Comparison of ENCODE assay signal across 8 mouse cellular contexts in the genomic region with DNA sequence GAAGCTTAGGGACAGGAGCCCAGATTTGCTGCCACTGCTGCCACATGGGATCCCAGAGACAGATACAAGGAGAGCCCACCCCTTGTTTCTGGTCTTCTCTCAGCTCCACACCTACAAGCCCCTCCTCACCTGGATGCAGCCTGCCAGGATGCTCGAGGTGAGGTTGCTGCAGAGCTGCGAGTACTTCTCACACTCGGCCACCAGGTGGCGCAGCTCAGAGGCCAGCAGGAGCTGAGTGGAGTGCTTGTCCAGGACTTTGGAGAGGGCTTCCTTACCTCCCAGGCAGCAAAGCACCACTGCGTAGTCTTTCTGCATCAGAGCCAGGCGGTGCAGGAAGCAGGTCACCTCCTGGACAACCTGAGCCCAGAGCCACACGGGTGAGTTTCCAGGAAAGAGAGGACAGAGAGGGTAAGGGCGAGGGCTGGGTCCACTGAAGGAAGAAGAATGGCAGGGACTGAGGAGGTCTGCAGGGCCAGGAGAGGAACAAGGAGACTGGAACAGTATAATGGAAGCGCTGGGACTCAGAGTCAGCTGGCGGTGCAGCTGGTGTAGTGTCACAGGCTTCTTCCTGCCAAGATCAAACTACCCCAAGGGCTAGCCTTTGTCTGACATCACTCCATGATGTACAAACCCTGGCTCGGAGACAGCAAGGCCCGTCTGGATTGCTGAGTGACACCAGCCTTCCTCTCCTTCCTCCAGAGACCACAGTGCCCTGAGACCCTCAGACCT. TPM values are rescaled to one million over a fixed set of nuclear protein-coding genes. Genes with fewer than 3 reads are reported as not detected.
DNase-seq lines count a peak whose midpoint lies in the region; ATAC-seq lines count a peak whose summit lies in the region.

No protein-coding gene starts in this region.

- intact Hi-C loops in heart, postnatal 14 days (cut with DNase I) = loop anchor here (1.0 to 2.0 kb wide), 3 partner anchors 64 to 189 kb away; no protein-coding TSS in a partner anchor

- ATAC-seq in embryonic facial prominence, embryonic 11.5 days (replicated peaks; ENCODE audit: insufficient number of reproducible peaks, low FRiP score, low TSS enrichment, low read depth) = peak; percentile 66; the same call in 1 of the 2 replicates
- ATAC-seq in lung, embryonic 16.5 days (ENCODE audit: low read depth) = peak; percentile 81

- H3K9me3 ChIP-seq in embryonic facial prominence, embryonic 11.5 days (replicated peaks; ENCODE audit: control insufficient read depth, low read length) = no peaks in the 10 kb centered on the region
- H3K9me3 ChIP-seq in lung, embryonic 16.5 days (ENCODE audit: control insufficient read depth, low read length) = no peaks in the 10 kb centered on the region

- H3K4me1 ChIP-seq in embryonic facial prominence, embryonic 11.5 days (ENCODE audit: control insufficient read depth, insufficient read depth, low read length) = no peaks in the 10 kb centered on the region; the same call in 1 of the 2 replicates
- H3K4me1 ChIP-seq in lung, embryonic 16.5 days (replicated peaks; ENCODE audit: control insufficient read depth, insufficient read depth, low read length) = 0 out of 2 replicates have a peak, but pooled peaks cover 5% of the 10 kb centered on the region

- no peak overlapping the region for H3K9ac ChIP-seq in embryonic facial prominence, embryonic 11.5 days (replicated peaks; ENCODE audit: low read length)
- no peak overlapping the region for H3K9ac ChIP-seq in lung, embryonic 16.5 days (ENCODE audit: low read length)

- H3K4me2 ChIP-seq in embryonic facial prominence, embryonic 11.5 days (ENCODE audit: low read depth, low read length) = no peak overlapping the region
- H3K4me2 ChIP-seq in lung, embryonic 16.5 days (ENCODE audit: low read depth, low read length) = no peak overlapping the region

- H3K27ac ChIP-seq in embryonic facial prominence, embryonic 11.5 days (replicated peaks; ENCODE audit: low read depth, low read length) = no peak overlapping the region
- H3K27ac ChIP-seq in lung, embryonic 16.5 days (ENCODE audit: low read length) = no peak overlapping the region

- H3K27me3 ChIP-seq in embryonic facial prominence, embryonic 11.5 days (ENCODE audit: control insufficient read depth, insufficient read depth, low read length) = peaks cover 8% of the 10 kb centered on the region; the same call in 1 of the 2 replicates
- peaks cover 3% of the 10 kb centered on the region; the same call in 1 of the 2 replicates for H3K27me3 ChIP-seq in lung, embryonic 16.5 days (ENCODE audit: control insufficient read depth, insufficient read depth, low read depth, low read length)

- H3K4me3 ChIP-seq in embryonic facial prominence, embryonic 11.5 days (ENCODE audit: low read depth, low read length) = no peak overlapping the region
- no peak overlapping the region for H3K4me3 ChIP-seq in lung, embryonic 16.5 days (ENCODE audit: low read length)

- peak; percentile 57 to 63 for DNase-seq in CD8-positive naive resting alpha-beta T cell, adult 2 months (ENCODE audit: low read depth in 2 of 2, low spot score in 2 of 2)
- DNase-seq in adrenal gland, postnatal 25 days = peak; percentile 80
- DNase-seq in embryonic facial prominence, embryonic 11.5 days (ENCODE audit: low spot score) = peak; percentile 84
- DNase-seq in heart, postnatal 14 days = peak; percentile 84 to 88
- peak; percentile 91 to 92 for DNase-seq in kidney, postnatal 4 days
- peak; percentile 50 for DNase-seq in retina, adult 2 months (ENCODE audit: low read depth, low spot score)
- peak; percentile 90 for DNase-seq in thymus, postnatal 4 days

- no peaks in the 10 kb centered on the region for H3K36me3 ChIP-seq in embryonic facial prominence, embryonic 11.5 days (replicated peaks; ENCODE audit: control insufficient read depth, insufficient read depth, low read depth, low read length)
- no peaks in the 10 kb centered on the region for H3K36me3 ChIP-seq in lung, embryonic 16.5 days (ENCODE audit: control insufficient read depth, insufficient read depth, low read length)

- WGBS in embryonic facial prominence, embryonic 11.5 days = 35% methylated on average over 12 of the region's 12 CpGs
- 34% methylated on average over 12 of the region's 12 CpGs for WGBS in lung, embryonic 16.5 days

RNA-seq across cellular contexts. Expression of a gene that starts 20.4 kb away (rescaled TPM):
- total RNA-seq in adrenal gland, postnatal 25 days (2021) = 21.1 and 32.5 TPM in 2 replicates
- 3.5 and 3.7 TPM in 2 replicates for polyA plus RNA-seq in embryonic facial prominence, embryonic 11.5 days (2014; fragmentation: Nextera tagmentation; extraction: Ambion mirVana)
- total RNA-seq in heart, postnatal 14 days (2021) = 10 to 100 TPM; 17.0 to 18.2 TPM
- polyA plus RNA-seq in lung, embryonic 16.5 days (2015; fragmentation: Nextera tagmentation; extraction: Ambion mirVana) = 4.0 and 4.1 TPM in 2 replicates

RNA-seq across cellular contexts. Expression of a gene that starts 29.2 kb away (rescaled TPM):
- 5.3 and 8.4 TPM in 2 replicates for total RNA-seq in adrenal gland, postnatal 25 days (2021)
- polyA plus RNA-seq in embryonic facial prominence, embryonic 11.5 days (2014; fragmentation: Nextera tagmentation; extraction: Ambion mirVana) = 65.9 and 74.9 TPM in 2 replicates
- total RNA-seq in heart, postnatal 14 days (2021) = 1 to 10 TPM; 2.1 to 2.4 TPM
- 33.4 and 37.2 TPM in 2 replicates for polyA plus RNA-seq in lung, embryonic 16.5 days (2015; fragmentation: Nextera tagmentation; extraction: Ambion mirVana)

RNA-seq across cellular contexts. Expression of a gene that starts 30.2 kb away (rescaled TPM):
- 37.1 and 47.1 TPM in 2 replicates for total RNA-seq in adrenal gland, postnatal 25 days (2021)
- 6.4 and 11.1 TPM in 2 replicates for polyA plus RNA-seq in embryonic facial prominence, embryonic 11.5 days (2014; fragmentation: Nextera tagmentation; extraction: Ambion mirVana)
- total RNA-seq in heart, postnatal 14 days (2021) = 100 to 1,000 TPM in 1 of 2 experiments, 10 to 100 TPM in 1; 93.0 to 109 TPM
- 6.1 and 6.5 TPM in 2 replicates for polyA plus RNA-seq in lung, embryonic 16.5 days (2015; fragmentation: Nextera tagmentation; extraction: Ambion mirVana)

RNA-seq across cellular contexts. Expression of a gene that starts 38.3 kb away (rescaled TPM):
- total RNA-seq in adrenal gland, postnatal 25 days (2021) = 0.52 and 0.55 TPM in 2 replicates
- 0.38 and 0.63 TPM in 2 replicates for polyA plus RNA-seq in embryonic facial prominence, embryonic 11.5 days (2014; fragmentation: Nextera tagmentation; extraction: Ambion mirVana)
- under 1 TPM; 0.29 to 0.48 TPM for total RNA-seq in heart, postnatal 14 days (2021)
- 0.03 and 0.05 TPM in 2 replicates for polyA plus RNA-seq in lung, embryonic 16.5 days (2015; fragmentation: Nextera tagmentation; extraction: Ambion mirVana)
